Mouse (Mus musculus) heart, postnatal 14 days (tissue): ENCODE measurements at regions not wholly inside any gene's neighbourhood (a gene's known extent, or its start where the extent isn't known, plus 50 kb on each side); places are given as distances from the start of the nearest gene placed in this dataset.
A peak's percentile ranks its signal among the peaks of the same experiment; 100 is the strongest.

Experiments
- DNase-seq, 2 experiments: peaks; one replicate each; pipeline ENCODE4 v3.0.0; 2021 to 2022
- intact Hi-C: fragments of 180-260 bp; cut with DNase I; formaldehyde crosslinking; loops from one replicate; pipeline ENCODE4 v1.15.1; 2025

DNA sequence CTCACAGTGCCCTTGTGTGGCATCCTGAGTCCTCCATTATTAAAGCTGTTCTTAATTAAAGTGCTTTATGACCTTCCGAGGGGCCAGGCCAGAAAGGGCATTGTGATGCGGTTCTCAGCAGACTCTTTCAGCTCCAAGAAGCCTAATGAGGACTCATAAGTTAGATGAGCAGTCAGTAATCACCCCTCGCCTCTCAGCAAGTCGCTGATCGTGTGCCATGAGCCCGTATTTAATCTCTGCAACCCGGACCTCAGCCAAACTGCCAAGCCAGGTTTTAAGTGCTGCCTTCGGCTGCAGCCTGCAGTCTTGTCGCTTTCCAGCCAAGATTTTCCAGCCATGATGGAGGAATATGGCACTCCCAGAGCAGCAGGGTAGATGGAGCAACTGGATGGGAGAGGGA is 56.1 kb upstream of the Rbfox1 start:
- intact Hi-C loops = no loop called here
- peak in 1 of 2 experiments; percentile 4 for DNase-seq

GRCm38 (mm10) chr16:5823316-5823715 is 61.8 kb upstream of the Rbfox1 start:
- no peak for DNase-seq
- intact Hi-C loops = no loop called here

GRCm38 (mm10) chr16:5817166-5817565 is 68.0 kb upstream of the Rbfox1 start:
- intact Hi-C loops = no loop called here
- no peak for DNase-seq

DNA sequence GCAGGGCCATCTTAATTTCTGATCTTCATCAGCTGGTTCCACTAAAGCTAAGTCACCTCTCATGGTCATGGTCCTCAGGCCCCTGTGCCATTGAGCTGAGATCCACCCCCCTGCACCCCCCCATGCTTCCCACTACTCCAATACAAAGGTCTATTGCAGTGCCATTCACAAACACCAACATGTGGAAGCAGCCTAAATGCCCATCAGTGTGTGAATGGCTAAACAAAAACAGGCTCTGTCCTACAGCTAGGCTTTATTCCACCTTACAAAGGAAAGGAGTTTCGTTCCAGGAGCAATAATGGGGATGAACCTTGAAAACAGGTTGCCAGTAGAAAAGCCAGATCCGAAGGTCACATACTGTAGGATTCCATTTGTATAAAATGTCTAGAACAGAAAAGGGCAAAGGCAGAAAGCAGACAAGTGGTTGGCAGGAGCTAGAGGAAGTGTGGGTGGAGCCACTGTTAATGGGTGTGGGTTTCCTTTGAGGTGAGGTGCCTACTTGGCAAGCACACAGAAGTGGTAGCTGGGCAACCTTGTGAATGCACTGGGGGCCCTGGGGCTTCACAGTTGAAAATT is 72.8 kb upstream of the Rbfox1 start:
- intact Hi-C loops = no loop called here

DNA sequence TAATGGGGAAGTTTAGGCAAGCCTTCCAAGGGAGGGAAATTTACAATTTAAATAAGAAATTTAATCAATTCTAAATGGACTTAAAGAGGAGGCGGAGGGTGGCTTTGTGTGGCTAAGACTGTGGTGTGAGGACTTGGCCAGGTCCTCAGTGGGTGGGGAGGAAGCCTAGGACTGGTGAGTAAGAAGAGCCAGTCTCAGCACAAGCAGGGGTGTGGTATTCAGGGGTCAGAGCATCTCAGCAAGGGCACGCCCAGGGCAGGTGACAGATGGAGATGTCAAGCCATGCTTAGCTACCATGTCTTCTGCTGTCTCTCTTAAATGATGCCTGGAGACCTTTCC is 73.5 kb upstream of the Rbfox1 start:
- intact Hi-C loops = no loop called here
- DNase-seq = no peak

More for the DNA sequence above, 72.8 kb upstream of the Rbfox1 start:
- DNase-seq = no peak

DNA sequence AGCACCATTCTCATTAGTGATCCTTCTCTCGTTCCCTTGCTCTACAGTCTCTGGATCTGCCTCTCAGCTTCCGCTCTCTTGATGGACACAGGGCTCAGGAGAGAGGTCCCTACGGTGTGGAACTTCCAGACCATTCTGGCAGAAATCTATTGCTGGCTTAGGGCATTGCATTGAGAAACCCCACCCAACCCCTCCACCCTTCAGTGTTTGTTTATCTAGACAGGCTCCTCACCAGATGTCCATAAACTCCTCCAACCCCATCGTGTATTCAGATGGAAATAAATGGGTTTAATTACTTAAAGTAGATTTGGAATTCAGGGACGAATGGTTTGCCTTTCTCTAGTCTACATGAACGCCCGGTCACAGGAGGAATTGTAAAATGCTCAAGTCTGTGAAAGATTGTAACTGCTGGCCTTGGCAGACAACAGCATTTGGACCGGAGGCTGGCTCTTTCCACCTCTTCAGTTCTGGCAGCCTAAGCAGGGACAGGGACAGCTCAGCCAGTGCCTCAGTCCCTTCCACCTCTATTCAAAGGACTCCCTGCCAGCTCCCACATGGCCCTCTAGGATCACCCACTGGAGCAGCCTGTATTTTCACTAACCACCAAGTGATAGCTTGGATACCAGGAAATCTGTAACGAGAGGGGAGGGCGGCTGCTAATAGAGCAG is 74.0 kb upstream of the Rbfox1 start:
- intact Hi-C loops = no loop called here
- DNase-seq = peak in 1 of 2 experiments; percentile 2

DNA sequence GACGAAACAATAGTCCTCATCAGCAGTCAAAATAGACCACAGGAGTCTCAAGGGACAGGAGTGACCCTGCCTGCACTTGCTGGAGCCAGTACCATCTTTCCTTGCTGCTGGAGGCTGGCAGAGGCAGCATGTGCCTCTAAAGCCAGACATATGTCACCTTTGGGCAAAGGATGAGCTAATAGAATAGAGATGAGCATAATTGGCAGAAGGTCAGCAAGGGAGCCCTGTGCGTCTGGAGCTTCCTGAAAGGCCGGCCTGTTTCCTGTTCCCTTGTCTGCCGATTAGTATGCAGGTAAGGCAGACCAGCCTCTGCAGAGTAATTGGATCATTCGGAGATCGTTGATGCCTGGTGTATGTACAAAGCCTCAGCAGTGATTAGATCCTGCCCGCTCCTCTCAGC is 87.0 kb upstream of the Rbfox1 start:
- DNase-seq = no peak
- intact Hi-C loops = no loop called here

DNA sequence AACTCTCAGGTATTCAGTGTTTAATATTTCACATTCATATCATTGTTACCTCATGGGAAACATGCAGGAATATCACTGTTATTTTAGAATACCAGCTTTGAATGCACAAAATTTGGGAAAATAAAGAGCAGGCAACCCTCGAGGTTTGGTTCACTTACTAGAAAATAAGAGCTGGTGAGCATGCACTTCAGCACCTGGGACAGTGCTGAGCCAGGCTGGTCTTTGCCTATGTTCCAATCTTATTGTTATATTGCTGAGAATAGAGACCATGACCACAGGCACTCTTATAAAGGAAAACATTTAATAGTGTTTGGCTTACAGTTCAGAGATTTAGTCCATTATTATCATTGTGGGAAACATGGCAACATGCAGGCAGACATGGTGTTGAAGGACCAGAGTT is 92.9 kb upstream of the Rbfox1 start:
- DNase-seq = no peak
- intact Hi-C loops = no loop called here

GRCm38 (mm10) chr16:5790161-5790560 is 95.0 kb upstream of the Rbfox1 start:
- DNase-seq = no peak

DNA sequence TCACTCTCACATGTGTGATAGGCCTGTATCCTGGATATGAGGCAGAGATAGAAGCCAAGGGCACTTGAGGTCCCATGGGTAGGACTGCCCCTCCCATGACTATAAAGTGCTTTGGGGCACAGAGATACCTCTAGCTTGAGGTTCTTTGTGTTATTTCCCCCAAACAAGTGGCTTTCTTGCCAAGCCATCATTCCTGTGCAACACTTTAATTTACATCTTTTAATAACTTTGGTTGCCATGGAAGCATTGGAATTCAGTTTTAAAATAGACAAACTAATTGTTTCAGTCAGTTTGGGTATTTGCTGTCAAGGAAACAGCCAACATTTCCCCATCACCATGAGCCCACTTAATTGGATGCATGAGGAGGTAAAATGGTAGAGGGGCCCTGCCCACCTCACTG is 97.9 kb upstream of the Rbfox1 start:
- intact Hi-C loops = no loop called here
- no peak for DNase-seq

More at GRCm38 (mm10) chr16:5790161-5790560, 95.0 kb upstream of the Rbfox1 start:
- intact Hi-C loops = no loop called here

- intact Hi-C loops = no loop called here
- DNase-seq = no peak
Observed at GRCm38 (mm10) chr16:5766771-5767421, 118.3 kb upstream of the Rbfox1 start.

GRCm38 (mm10) chr16:5765143-5765542 is 120.0 kb upstream of the Rbfox1 start:
- intact Hi-C loops = no loop called here
- peak; percentile 32 to 57 for DNase-seq

DNA sequence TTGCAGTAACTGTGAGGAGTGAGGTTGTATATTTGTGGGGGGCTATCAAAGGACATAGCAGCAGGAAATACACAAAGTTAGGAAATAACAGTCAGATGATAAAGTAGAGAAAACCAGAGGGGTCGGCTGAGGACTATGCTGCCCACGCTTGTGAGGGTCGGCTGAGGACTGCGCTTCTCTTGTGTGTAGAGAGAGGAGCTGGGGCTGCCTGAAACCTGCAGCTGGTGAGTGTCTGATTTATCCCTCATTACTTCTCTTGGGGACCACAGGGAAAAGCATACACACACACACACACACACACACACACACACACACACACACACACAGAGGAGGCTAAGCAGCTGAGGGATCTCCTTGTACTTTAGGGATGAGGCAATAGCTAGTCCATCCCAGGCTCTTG is 124.3 kb upstream of the Rbfox1 start:
- no peak for DNase-seq
- intact Hi-C loops = no loop called here

- intact Hi-C loops = no loop called here
- DNase-seq = no peak
Observed at GRCm38 (mm10) chr16:5759021-5759420, 126.1 kb upstream of the Rbfox1 start.

GRCm38 (mm10) chr16:5742716-5743507 is 142.2 kb upstream of the Rbfox1 start:
- intact Hi-C loops = no loop called here
- DNase-seq = no peak

- no peak for DNase-seq
- intact Hi-C loops = no loop called here
Observed at GRCm38 (mm10) chr16:5740776-5741175, 144.4 kb upstream of the Rbfox1 start.

- intact Hi-C loops = no loop called here
- no peak for DNase-seq
Observed at GRCm38 (mm10) chr16:5733608-5734007, 151.5 kb upstream of the Rbfox1 start.

- DNase-seq = no peak
- intact Hi-C loops = no loop called here
Observed at GRCm38 (mm10) chr16:5722506-5722905, 162.6 kb upstream of the Rbfox1 start.

DNA sequence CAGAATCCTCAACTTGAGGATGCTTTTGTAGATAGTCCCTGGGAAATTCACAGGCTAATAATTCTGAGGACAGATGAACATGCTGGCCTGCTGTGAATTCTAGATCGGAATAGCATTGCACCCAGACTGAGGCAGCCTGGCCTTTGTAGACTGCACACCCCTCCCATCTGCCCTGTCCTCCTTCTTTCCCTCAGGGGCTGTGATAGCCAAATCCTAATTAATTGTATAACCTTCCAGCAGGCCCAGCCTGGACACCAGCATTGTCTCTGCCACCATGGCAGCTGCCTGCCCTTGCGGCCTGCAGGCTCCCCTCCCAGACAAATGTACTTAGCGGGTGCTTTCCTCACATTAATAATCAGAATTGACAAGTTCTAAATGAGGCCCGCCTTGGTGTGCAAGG is 171.7 kb upstream of the Rbfox1 start:
- no peak for DNase-seq
- intact Hi-C loops = no loop called here

DNA sequence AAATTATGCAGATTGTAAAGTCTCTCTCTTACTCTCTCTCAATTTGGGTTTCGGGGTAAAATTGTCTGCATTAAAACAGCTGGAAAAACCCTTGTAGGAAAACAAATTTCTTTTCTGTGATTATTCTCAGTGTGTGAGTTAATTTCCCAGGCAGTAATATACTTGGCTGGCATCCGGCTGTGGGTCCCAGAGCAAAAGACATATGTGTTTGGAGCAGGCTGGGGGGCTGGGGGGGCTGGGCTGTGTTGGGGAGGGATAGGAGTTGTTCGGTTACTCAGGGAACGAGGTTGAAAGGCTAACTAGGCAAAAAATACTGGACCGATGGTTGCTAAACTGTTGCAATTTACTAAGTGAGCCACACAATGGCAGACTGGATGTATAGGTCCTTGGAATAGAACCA is 175.3 kb upstream of the Rbfox1 start:
- intact Hi-C loops = no loop called here
- no peak for DNase-seq

DNA sequence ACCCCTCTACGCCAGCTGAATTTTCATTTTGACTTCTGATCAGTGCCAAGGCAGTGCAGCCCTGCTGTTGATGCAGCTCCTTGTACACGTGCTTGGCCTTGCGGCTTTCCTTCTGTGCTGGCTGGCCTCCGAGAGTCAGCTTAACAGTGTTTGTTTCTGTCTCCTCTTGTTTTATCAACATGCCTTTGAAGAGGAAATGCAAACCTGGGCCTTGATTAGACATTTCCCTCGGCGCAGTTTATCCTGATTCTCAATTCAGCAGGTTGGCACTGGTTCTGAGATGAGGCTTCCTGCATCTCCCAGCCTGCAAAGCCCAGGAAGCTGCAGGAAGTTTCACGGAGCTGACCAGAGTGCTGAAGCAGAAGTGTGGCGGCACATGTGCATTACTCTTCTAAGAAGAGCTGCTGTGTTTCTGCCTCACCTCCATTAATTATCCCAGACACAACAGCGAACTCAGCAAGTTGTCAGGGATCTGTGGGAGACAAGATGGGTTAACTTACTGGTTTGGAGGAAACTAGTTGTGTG is 184.4 kb upstream of the Rbfox1 start:
- intact Hi-C loops = no loop called here
- peak; percentile 6 to 54 for DNase-seq
